Mouse (Mus musculus) heart, embryonic 11.5 days (tissue): Measurements from ENCODE around the gene Fgf3. TPM values are rescaled to one million over a fixed set of nuclear protein-coding genes. Genes with fewer than 3 reads are reported as not detected.

Experiments used
- ATAC-seq: fragments of 200-750 bp; cut with Nextera tagmentation; replicated peaks from 2 replicates; pipeline ENCODE4 v1.8.0; 2017; ENCODE audit warnings: moderate library complexity; ENCODE audit not compliant: insufficient number of reproducible peaks, low FRiP score, low TSS enrichment
- H3K27ac ChIP-seq: fragments of 300-500 bp; sonication (generic); 2 replicates; pipeline ENCODE4 v1.5.1; 2014; ENCODE audit warnings: mild to moderate bottlenecking, low read depth, low read length
- H3K27me3 ChIP-seq: fragments of 300-500 bp; sonication (generic); 2 replicates; pipeline ENCODE4 v1.6.1; 2014; ENCODE audit warnings: mild to moderate bottlenecking, low read length, mixed read lengths; ENCODE audit not compliant: control insufficient read depth, insufficient read depth
- H3K36me3 ChIP-seq: fragments of 300-500 bp; sonication (generic); 2 replicates; pipeline ENCODE4 v1.6.1; 2014; ENCODE audit warnings: mild to moderate bottlenecking, low read length, moderate library complexity, mixed read lengths; ENCODE audit not compliant: control insufficient read depth, insufficient read depth
- H3K4me1 ChIP-seq: fragments of 300-500 bp; sonication (generic); 2 replicates; pipeline ENCODE4 v1.6.1; 2014; ENCODE audit warnings: low read length; ENCODE audit not compliant: control insufficient read depth, insufficient read depth
- H3K4me2 ChIP-seq: fragments of 300-500 bp; sonication (generic); 2 replicates; pipeline ENCODE4 v1.6.1; 2014; ENCODE audit warnings: mild to moderate bottlenecking, moderate library complexity
- H3K4me3 ChIP-seq: fragments of 300-500 bp; sonication (generic); 2 replicates; pipeline ENCODE4 v1.5.1; 2014; ENCODE audit warnings: low read depth, low read length
- H3K9ac ChIP-seq: fragments of 300-500 bp; sonication (generic); 2 replicates; pipeline ENCODE4 v1.6.1; 2014; ENCODE audit warnings: mild to moderate bottlenecking, low read depth, low read length, moderate library complexity
- H3K9me3 ChIP-seq: fragments of 300-500 bp; sonication (generic); replicated peaks from 2 replicates; pipeline ENCODE4 v1.6.1; 2016; ENCODE audit warnings: low read length; ENCODE audit not compliant: control insufficient read depth
- WGBS: fragments of 180-500 bp; shearing (Covaris S2); extraction: QIAGEN DNeasy Blood & Tissue Kit; methylation state at CpG from one replicate; pipeline ENCODE4 v1.1.7; 2014; ENCODE audit not compliant: insufficient replicate concordance; 5-methylcytosine and 5-hydroxymethylcytosine counted together
- polyA plus RNA-seq: library from polyadenylated mRNA; unstranded; fragments of >200 nt; fragmentation: Nextera tagmentation; extraction: Ambion mirVana; gene quantifications from 2 replicates; pipeline ENCODE4 v1.2.1, GENCODE M21; 2014

The Fgf3 gene
- polyA plus RNA-seq, 1 experiment from 2014 or later, result 0.19 TPM

DNA sequence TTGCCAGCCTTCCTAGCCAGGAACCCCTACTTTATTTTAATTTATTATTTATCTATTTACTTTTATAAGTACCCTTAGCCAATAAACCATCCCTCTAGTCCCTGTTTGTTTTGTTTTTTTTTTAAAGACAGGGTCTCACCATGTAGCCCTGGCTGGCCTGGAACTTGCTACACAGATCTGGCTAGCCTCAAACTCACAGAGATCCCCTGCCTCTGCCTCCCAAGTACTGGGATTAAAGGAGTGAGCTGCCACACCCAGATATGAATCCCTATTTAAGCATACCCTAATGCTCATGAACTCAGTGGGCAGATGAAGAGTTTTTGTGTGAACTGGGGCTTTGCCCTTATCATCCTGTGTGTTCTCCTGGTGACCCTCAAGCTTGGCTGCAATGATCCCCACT, 9.2 kb downstream of the Fgf3 start, which contains the start of gene Fgf4:
Gene Fgf4, plus strand, starts transcription at position 301 of the 400 bp plus-strand sequence.
- H3K27me3 ChIP-seq, result peaks cover 35% of the 10 kb centered on the region
- H3K4me3 ChIP-seq, result no peak within 1 kb of the TSS
- no peak for ATAC-seq
- no peak within 1 kb of the TSS for H3K27ac ChIP-seq
- no peaks in the 10 kb centered on the region for H3K4me1 ChIP-seq
- H3K36me3 ChIP-seq, result no peaks in the 10 kb centered on the region
- no peak within 1 kb of the TSS for H3K4me2 ChIP-seq
- H3K9ac ChIP-seq, result no peak within 1 kb of the TSS
- no peaks in the 10 kb centered on the region for H3K9me3 ChIP-seq

DNA sequence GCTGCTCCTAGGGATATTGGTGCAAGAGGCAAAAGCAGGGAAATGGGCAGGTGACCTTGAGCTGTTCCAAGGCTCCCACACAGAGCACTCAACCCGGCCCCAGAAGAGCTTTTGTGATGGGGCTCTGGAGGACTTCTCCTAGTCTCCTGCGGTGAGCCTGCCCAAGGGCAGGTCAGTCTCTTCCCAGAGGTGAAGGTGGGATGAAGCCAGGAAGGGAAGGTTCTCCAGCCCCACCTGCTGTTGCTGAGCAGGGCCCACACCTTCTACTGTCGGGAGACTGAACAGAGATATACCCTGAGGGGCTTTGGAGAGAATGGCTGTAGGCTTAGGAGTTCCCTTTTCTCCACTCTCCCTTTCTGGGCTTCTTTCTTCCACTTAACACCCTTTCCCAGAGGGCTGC, 13.4 kb downstream of the Fgf3 start:
- Histone ChIP-seq H3K36me3 (no peaks in the 10 kb centered on the region), H3K27ac (no peak overlapping the region), H3K9ac (no peak overlapping the region), H3K27me3 (peaks cover 17% of the 10 kb centered on the region), H3K4me3 (no peak overlapping the region), H3K9me3 (no peaks in the 10 kb centered on the region), H3K4me1 (no peaks in the 10 kb centered on the region), H3K4me2 (no peak overlapping the region)
- WGBS, result 42% methylated on average over 3 of the region's 3 CpGs
- no peak for ATAC-seq

DNA sequence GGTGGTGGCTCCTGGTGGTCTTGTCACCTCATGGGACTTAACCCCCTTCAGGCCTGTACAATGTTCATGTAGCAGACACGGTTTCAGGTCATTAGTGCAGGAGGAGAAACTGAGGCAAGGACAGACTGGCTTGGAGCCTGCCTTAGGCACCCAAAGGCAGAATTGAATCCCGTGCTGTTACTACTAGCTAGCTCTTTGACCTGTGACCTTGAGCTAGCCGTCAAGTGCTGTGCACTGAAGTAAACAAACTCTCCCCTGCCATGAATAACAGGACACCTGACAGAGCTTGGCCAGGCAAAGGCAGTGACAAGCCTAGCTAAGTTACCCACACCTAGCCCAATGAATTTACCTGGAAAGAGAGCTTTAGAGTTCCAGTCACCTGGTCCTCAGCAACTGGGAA, 17.1 kb downstream of the Fgf3 start:
- Histone ChIP-seq H3K36me3 (no peaks in the 10 kb centered on the region), H3K4me3 (no peak overlapping the region), H3K27me3 (peaks cover 29% of the 10 kb centered on the region), H3K27ac (no peak overlapping the region), H3K4me2 (no peak overlapping the region), H3K9me3 (no peaks in the 10 kb centered on the region), H3K4me1 (no peaks in the 10 kb centered on the region), H3K9ac (no peak overlapping the region)
- WGBS, result 50% methylated on average over 3 of the region's 3 CpGs
- ATAC-seq, result no peak

DNA sequence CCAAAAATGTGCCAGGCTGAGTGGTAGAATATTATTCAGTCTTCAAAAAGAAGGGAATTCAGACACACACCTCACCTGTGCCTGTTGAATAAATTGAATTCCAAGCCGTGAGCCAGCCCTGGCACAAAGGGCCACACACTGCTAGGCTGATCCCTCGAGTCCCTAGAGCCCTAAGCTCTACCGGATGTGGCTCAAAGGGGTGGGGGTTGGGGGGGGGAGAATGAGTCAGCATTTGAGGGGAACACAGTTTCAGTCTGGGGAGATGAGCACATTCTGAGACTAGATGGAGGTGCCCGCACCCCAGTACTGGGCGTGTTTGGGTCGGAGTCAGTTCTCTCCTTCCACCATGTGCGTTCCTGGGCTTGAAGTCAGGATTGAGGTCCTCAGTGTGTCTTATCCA, 19.3 kb downstream of the Fgf3 start:
- peaks cover 40% of the 10 kb centered on the region for H3K27me3 ChIP-seq

DNA sequence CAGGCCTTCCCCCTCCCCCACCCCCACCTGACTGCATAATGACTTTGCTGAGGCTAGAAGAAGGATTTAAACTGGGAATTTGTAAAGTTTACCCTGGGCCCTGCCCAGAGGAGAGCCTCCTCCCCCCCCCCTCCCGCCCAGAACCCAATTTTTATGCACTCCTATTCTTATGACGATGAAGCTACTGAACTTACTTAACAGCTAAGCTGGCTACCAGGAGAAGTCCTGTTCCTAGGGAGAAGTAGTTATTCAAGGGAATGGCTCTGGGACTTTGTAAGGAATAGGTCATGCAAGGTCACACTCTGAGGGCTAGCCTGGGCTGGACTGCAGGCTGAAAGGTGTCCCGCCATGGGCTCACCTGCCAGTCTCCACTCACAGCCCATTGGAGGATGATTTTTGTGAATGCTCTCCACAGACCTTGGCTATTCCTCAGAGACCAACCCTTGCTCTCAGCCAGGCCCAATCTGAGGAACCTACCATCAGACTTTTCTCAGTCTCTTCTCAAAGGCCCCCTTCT, 20.0 kb downstream of the Fgf3 start:
- no peak for ATAC-seq
- H3K4me1 ChIP-seq, result peaks cover 8% of the 10 kb centered on the region
- no peaks in the 10 kb centered on the region for H3K36me3 ChIP-seq
- no peak overlapping the region for H3K4me3 ChIP-seq
- no peak overlapping the region for H3K4me2 ChIP-seq
- no peak overlapping the region for H3K27ac ChIP-seq
- 60% methylated on average over 3 of the region's 3 CpGs for WGBS
- H3K27me3 ChIP-seq, result peaks cover 47% of the 10 kb centered on the region
- H3K9ac ChIP-seq, result no peak overlapping the region
- H3K9me3 ChIP-seq, result no peaks in the 10 kb centered on the region

More for the DNA sequence above, 19.3 kb downstream of the Fgf3 start:
- Histone ChIP-seq H3K4me3 (no peak overlapping the region), H3K9ac (no peak overlapping the region), H3K4me2 (no peak overlapping the region), H3K4me1 (peaks cover 7% of the 10 kb centered on the region), H3K9me3 (no peaks in the 10 kb centered on the region), H3K36me3 (no peaks in the 10 kb centered on the region), H3K27ac (no peak overlapping the region)
- 82% methylated on average over 7 of the region's 7 CpGs for WGBS
- ATAC-seq, result no peak

DNA sequence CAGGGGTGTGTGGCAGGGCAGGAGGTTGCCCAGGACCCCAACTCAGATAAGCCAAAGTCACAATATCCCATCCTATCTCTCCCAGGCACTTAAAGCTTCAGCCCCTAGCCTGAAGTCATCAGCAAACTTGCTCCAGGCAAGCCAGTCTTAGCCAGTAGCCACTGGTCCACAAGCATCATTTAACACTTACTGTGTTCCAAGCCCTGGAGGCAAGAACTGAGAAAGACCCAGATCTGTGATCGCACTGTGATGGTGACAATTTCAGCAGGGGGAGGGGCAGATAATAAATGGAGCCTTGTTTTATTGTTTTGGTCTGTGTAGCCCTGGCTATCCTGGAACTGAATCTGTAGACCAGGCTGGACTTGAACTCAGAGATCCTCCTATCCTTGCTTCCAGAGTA, 20.8 kb downstream of the Fgf3 start:
- no peak for ATAC-seq

DNA sequence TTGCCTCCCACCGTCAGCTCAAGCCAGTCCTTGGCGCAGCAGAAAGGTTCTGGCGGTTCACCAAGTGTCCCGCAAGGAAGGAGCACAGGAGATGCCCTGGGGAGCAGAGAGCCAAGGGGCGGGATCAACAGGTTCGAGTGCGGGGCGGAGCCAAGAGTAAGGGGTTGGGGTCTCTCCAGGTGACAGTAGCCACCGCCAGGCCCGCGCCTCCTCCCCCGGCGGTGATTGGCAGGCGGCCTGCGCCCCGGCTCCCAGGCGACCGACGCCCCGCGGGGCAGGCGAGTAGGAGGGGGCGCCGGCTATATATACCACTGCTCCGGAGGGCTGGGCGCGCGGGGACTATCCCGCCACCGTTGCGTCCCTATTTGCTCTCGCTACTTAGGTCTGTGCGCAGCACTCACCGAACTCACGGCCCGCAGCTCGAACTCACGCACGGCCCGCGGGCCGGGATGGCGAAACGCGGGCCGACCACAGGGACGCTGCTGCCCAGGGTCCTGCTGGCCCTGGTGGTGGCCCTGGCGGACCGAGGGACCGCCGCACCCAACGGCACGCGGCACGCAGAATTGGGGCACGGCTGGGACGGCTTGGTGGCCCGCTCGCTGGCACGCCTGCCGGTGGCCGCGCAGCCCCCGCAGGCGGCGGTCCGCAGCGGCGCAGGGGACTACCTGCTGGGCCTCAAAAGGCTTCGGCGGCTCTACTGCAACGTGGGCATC, 23.3 kb downstream of the Fgf3 start:
- under 1% methylated on average over 68 of the region's 72 CpGs for WGBS
- Histone ChIP-seq H3K9ac (no peak overlapping the region), H3K4me1 (peaks cover 8% of the 10 kb centered on the region), H3K27ac (no peak overlapping the region), H3K4me3 (peak overlapping the region; percentile 31), H3K27me3 (peaks cover 78% of the 10 kb centered on the region), H3K9me3 (no peaks in the 10 kb centered on the region), H3K36me3 (no peaks in the 10 kb centered on the region), H3K4me2 (peak overlapping the region; percentile 40)
- ATAC-seq, result no peak

More for the DNA sequence above, 20.8 kb downstream of the Fgf3 start:
- H3K9me3 ChIP-seq, result no peaks in the 10 kb centered on the region
- WGBS, result 91% methylated on average over 1 of the region's 1 CpGs
- H3K4me2 ChIP-seq, result no peak overlapping the region
- H3K4me1 ChIP-seq, result peaks cover 8% of the 10 kb centered on the region
- no peak overlapping the region for H3K27ac ChIP-seq
- no peak overlapping the region for H3K9ac ChIP-seq
- H3K4me3 ChIP-seq, result no peak overlapping the region
- H3K36me3 ChIP-seq, result no peaks in the 10 kb centered on the region
- H3K27me3 ChIP-seq, result peaks cover 54% of the 10 kb centered on the region

DNA sequence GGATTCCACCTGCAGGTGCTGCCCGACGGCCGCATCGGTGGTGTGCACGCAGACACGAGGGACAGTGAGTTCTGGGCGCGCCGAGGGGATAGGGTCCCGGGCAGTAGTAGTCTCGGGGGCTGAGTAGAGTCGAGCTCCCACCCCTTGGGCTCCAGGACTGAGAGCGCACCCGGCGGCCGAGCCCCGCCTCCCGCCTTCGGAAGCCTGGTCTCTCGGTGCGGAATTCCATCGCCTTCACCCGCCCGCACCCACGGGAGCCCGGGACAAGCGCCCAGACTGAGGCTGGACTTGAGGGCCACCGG, 23.8 kb downstream of the Fgf3 start:
- Histone ChIP-seq H3K4me1 (peaks cover 8% of the 10 kb centered on the region), H3K4me2 (peak overlapping the region; percentile 40), H3K9ac (no peak overlapping the region), H3K4me3 (peak overlapping the region; percentile 31), H3K27ac (no peak overlapping the region), H3K9me3 (no peaks in the 10 kb centered on the region), H3K36me3 (no peaks in the 10 kb centered on the region), H3K27me3 (peaks cover 80% of the 10 kb centered on the region)
- WGBS, result 1% methylated on average over 28 of the region's 28 CpGs
- ATAC-seq, result no peak

DNA sequence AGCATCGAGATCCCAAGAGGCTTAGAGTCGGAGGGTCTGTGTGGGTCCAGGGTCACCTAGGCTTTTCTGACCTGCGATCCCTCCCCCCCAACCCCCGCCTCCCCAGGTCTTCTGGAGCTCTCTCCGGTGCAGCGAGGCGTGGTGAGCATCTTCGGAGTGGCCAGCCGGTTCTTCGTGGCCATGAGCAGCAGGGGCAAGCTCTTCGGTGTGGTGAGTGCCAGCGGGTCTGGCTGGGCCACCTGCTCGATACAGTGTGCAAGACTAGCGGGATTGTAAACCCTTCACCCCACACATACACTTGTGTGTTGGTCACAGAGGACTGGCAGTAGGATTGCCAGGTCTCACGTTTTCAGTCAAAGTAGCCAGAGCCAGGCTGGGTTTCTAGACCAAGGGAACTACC, 24.2 kb downstream of the Fgf3 start:
- Histone ChIP-seq H3K9ac (no peak overlapping the region), H3K4me1 (peaks cover 8% of the 10 kb centered on the region), H3K27me3 (peaks cover 80% of the 10 kb centered on the region), H3K9me3 (no peaks in the 10 kb centered on the region), H3K27ac (no peak overlapping the region), H3K36me3 (no peaks in the 10 kb centered on the region), H3K4me2 (peak overlapping the region; percentile 40), H3K4me3 (peak overlapping the region; percentile 31; the same call in 1 of the 2 replicates)
- no peak for ATAC-seq
- 3% methylated on average over 15 of the region's 15 CpGs for WGBS
